Mouse (Mus musculus): ENCODE measurements at regions not wholly inside any gene's neighbourhood (a gene's known extent, or its start where the extent isn't known, plus 50 kb on each side); places are given as distances from the start of the nearest gene placed in this dataset.

DNA sequence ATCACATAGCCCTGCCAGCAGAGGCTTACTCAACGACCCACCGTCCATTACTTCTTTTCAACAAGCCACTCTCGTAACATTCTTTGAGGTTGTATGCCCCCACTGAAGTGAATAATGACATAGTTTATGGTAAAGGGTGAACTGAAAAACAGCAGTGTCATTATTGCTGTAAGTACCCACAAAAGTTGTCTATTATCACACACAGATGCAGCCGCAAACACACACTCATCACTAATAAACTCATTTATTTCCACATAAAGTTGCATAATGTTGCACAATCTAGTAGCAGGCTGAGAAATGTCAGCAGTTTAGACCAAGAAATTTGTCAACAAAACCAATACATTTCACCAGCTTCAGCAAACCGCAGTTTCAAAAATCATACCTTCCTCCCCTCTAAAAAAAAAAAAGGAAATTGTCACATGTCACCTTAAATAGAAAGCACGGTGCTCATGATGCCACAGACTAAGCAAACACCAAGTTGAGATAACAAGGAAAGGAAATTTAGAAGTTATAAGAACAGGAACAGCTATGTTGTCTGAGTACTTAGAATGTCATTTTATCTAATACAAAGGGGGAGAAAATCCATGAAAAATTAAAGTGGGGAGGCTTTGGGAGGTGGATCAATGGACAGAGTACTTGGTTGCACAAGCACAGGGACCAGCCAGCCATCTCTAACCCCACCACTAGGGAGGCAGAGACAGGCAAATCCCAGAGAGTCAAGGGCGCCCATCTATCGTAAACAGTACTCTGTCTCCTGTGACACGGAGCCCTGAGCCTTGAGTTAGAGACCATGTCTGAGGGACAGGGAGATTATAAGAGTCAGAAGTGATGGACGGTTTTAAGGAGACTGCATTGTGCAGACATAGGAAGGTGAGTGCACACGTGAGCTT is 195.9 kb downstream of the Hlx start:
- no peak for DNase-seq (ENCODE audit: low read depth, low spot score)

DNA sequence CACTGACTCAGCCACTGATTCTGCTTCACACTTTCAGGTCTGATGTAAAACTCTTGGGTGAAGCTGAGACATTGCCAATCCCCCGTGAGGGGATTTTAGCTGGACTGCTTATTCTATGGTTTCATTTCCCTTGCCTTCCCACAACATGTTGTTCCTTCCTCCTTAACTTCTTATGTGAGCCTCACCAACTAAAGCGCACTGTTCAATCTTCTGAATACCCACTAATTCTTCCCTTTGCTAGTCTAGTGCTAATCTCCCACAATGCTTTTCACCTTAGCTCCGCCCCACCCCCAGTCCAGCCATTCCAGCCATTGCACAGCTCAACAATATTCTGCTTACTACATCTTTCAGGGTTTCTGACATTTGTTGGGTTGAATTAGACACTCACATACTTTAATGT is 196.7 kb downstream of the Hlx start:
- DNase-seq (ENCODE audit: low read depth, low spot score), result no peak

DNA sequence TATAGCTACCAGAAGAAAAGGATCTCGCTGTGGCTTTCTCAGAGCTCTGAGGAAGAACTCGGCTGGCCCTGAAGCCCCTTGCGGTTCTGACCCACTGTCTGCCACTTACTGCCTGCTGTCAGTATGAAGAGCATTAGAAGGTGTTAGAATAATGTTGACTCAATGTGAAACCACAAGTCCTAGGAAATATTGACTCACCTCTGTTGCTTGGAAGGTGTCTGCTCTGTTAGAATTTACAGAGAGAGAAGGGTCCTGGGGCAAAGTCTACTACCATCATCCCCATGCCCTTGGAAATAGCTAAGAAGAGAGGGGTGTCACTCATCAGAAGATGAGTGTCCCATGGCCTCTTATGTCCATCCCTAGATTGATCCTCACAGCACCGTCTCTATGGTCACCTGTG is 197.9 kb downstream of the Hlx start:
- no peak for DNase-seq (ENCODE audit: low read depth, low spot score)

DNA sequence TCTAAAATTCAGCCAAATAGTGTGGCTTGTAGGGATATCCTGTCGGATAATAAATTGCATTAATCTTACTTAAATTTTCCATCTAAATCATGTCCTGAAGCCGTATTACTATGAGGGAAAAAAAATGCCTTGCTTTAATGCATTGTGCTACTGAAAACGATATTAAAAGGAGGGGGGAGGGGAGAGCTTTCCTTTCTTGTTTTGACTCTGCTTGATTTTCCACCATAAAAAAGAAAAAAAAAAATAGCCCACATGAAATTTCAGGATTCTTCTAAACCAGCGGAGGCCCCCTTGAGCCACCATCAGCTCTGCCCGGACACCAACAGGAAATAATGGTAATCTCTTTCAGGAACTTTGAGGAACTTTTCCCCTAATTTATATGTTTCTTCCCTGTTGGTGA is 198.5 kb downstream of the Hlx start:
- no peak for DNase-seq (ENCODE audit: low read depth, low spot score)

DNA sequence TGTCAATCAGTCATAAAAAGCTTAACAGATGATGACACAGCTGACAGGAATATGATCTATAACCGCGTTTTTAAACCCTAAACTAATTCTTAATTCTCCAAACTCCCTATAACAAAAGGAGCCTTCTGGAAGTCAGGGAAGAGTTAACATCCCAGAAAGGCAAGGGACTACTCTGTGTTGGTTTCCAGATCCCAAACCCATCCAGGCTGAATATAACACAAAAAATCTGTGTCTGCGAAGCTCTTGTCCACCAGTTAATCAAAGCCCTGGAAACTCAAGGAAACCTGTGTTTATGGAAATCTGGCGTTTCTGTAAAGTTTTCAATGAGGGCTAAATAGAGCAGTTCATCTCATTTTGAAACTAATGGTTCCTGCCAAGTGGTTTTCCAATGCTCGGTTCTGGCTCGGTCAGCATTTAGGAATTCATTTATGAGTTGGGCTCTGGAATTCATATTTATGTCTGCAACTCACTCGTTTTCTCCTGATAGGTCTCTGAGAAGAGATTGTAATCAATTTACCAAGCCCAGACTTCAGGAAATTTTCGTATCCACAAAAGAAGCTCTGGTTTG is 199.8 kb downstream of the Hlx start:
- DNase-seq (ENCODE audit: low read depth, low spot score), result no peak

DNA sequence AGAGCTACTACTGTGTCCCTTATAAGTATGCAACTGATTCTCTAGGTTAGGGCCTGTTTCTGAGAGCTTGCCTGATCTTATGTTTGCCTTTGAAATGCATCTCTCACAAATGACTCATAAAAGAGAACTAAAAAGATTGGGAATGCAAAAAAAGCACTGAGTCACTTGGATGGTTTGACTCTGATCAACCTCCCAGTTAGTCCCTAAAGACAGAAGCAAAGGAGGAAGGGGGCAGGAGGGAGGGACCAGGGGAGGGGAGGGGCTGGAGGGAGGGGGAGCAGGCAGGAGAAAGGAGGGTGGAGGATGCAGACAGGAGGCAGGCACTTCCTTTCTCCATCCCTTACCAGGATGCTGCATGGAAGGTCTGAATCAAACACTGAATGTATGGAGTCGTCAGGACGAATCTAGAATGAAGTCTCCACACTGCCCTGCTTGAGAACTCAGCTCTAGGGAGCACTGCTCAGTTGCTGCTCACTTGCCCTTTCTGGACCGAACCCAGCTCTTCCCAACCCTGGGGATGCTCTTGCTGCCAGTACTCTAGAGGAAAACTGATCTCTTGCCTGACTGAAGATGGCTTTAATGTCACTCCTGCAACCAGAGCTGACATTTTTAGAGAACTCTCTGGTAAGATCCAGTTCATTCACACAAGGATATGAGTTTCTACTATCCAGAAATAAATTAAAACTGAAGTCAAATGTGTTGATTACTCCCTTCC is 201.7 kb downstream of the Hlx start:
- no peak for DNase-seq (ENCODE audit: low read depth, low spot score)

DNA sequence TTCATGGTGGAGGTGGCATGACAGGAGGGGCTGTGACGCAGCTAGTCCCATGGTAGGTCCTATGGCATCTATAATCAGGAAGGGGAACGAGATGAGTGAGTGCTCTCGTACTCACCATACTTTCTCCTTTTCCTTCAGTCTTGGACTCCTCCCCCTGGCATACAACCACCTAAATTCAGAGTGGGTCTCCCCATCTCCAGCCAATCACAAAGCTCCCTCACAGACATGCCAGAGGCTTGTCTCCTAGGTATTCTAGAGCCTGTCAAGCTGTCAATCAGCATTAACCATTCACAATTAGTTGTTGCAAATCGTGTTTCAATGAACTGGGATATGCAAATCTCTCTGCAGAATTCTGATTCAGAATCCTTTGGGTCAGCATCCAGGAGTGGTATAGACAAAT is 206.7 kb downstream of the Hlx start:
- DNase-seq (ENCODE audit: low read depth, low spot score), result no peak

DNA sequence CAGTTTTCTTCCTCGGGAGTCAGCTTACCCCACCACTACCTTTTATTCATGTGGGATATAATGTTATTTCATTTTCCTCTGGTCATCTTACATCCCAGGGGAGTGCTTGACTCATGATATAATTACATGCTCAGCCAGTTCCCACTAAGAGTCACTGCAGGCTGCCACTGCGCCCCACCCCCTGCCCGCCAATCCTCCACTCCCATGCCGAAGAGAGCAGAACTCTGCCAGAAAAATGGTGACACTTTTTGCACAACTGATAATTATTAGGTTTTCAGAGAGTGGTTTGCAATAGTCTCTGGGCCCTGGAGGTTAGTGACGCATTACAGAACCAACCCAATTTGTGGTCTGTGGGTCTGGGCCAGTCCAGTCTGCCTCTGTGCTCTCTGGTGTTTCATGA is 212.9 kb downstream of the Hlx start:
- DNase-seq (ENCODE audit: low read depth, low spot score), result no peak

DNA sequence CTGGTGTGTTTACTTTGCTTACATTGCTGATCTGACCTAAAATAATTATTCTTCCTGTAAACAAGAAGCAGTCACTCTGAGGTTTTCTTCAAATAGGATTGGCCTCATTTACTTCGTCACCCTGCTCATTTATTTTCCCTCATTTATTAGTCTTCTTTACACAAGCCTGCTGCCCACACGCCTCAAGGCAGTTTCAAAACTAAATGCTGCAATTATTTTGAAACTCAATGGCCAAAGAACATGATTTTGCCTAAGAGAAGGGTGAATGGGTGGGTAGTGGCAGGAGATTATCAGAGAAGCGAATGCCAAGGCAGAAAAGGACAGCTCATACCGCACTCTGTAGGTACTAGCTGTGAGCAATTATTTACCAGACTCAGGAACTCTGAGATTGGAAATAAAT is 227.8 kb downstream of the Hlx start:
- DNase-seq (ENCODE audit: low read depth, low spot score), result no peak

DNA sequence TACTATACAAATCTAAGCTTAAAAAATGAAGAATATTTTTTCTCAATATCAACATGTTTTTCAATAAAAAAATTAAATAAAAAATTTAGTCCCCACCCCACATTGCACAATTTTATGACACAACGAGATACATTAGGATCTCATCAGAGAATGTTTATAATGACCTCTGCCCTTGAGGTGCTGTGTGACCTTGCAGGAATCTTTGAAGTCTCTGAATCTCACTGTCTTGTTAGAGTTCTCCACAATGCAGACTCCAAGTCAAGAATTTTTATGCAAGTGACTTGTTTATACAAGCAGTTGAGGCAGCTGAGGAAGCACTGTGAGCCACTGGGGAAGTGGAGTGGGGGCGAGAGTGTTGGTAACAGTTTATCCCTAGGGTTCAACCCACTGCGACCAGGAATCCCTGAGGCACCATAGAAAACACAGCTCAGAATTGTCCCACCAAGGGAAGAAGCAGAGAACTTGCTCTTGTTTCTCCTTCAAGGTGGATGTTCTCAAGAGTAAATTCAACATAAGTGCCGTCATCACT is 228.5 kb downstream of the Hlx start:
- no peak for DNase-seq (ENCODE audit: low read depth, low spot score)

DNA sequence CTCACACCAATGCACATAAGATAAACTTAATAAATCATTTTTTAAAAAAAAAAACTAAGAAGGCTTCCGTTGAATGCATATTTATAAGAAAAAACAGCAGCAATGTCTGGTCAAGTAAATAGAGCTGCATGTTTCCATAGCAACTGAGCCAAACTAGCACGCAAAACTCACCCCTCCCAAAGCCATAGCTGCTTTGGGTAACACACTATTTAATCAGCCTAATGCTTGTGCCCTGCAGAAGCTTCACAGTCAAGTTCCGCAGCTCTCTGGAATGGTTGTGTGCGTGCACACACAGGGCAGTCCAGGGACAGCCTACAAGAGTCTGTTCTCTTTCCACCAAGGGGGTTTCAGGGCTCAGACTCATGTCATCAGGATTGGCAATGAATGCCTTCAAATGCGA is 231.7 kb downstream of the Hlx start:
- DNase-seq (ENCODE audit: low read depth, low spot score), result no peak

DNA sequence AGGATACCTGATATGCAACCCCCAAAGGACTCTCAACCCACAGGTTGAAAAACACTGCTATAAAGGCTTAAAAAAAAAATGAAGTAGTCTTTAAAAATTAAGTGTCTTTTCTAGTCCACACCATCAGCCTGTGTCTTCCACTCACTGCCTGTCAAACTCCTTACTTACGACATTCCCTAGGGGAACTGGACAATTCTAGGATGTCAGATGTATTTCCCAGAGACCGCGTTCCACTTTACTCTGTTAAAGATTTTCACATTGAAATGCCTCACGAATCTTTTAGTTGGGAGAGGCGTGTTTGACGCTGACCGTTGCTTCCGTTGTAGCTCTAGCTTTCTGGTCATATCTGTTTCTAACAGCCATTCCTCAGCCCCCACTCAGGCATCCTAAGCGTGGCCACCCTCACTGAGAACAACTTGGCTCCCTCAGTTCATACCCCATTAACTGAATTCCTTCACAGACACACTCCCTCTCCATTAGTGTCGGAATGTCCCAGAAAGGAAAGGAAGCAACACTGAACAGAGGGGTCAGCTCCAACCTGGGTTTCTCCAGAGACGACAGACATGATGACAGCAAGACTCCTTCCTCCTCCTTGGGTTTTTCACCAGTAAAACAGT is 233.4 kb downstream of the Hlx start:
- no peak for DNase-seq (ENCODE audit: low read depth, low spot score)

DNA sequence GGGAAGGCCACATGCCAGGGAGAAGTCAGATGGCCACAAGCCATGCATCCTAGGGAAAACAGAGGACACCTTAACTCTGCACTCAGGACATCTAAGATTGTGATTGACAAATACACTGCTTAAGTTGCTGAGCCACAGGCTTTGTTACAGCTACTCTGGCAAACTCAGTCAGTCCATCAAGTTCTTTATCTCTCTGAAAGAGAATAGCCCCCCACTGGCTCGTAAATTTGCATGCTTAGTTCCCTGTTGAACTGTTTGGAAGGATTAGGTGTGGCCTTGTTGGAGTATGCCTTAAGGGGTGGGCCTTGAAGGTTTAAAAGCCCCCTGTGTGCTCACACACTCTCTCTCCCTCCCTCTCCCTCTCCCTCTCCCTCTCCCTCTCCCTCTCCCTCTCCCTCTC is 235.4 kb downstream of the Hlx start:
- DNase-seq (ENCODE audit: low read depth, low spot score), result no peak

DNA sequence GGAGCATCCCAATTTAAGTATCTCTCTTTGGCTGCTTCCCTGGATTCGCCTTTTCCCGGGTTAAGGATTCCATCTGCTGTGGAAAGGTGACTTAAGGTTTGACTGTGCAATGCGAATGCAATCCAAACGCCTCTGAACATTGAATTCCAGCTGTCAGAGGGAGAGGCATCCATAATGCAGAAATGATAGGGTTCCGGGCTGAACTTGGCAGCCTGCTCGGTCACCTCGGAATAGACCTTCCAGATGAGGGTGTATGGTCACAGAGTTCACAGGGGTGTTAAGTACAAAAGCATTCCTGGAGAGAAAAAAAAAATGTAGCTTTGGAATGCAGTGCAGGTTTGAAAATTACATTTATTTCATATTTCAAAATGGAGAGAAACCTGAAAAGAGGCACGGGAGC is 238.6 kb downstream of the Hlx start:
- no peak for DNase-seq (ENCODE audit: low read depth, low spot score)

DNA sequence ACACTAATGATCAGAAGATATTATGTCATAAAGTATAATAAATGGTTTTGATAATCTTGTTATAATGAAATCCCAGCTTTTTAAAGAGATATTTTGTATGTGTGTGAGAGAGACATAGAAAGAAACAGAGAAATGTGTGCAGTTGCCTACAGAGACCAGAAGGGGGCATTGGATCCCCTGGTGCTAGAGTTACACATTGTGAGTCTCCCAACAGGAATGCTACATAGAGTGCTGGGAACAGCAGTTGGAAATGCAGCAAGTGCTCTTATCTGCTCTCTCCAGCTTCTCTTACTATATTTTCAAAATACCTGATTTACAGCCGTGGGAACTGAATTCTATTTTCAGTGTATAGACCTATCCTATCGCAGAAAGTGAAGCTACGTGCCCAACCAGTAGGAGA is 240.3 kb downstream of the Hlx start:
- DNase-seq (ENCODE audit: low read depth, low spot score), result no peak

DNA sequence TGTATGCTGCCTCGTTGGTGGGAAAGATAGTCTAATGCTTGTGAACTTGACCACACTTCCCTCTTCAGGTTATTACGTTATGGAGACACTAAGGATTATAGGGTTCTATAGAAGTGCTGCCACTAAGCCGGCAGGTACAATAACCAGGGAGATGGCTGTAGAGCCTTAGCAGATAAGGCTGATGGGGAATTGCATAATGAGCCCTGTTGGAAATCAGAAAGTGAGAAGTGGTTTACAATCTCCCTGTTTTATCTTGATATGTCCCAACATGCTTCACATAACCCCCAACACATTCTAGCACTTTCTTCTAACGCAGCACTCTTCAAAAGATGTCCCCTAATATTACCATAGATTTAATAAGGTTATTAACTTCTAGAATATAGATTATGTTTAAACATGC is 241.2 kb downstream of the Hlx start:
- no peak for DNase-seq (ENCODE audit: low read depth, low spot score)

DNA sequence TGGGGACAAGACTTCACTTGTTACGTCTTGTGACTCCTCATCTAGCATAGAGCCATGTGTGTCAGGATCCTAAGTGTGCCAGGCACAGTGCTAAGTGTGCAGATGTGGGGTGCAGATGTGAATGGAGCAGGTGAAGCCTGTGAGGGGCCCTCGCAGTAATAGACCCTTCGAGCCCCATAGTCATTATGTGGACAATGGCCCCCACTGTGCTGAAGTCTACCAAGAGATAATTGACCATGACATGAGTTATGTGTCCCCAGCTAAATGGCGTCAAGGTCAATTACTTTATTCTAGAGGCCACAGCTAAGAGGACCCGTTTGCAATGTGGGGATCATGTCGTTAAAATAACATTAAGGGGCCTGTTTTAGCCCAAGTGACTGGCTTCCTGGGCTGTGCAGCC is 245.0 kb downstream of the Hlx start:
- DNase-seq (ENCODE audit: low read depth, low spot score), result no peak

DNA sequence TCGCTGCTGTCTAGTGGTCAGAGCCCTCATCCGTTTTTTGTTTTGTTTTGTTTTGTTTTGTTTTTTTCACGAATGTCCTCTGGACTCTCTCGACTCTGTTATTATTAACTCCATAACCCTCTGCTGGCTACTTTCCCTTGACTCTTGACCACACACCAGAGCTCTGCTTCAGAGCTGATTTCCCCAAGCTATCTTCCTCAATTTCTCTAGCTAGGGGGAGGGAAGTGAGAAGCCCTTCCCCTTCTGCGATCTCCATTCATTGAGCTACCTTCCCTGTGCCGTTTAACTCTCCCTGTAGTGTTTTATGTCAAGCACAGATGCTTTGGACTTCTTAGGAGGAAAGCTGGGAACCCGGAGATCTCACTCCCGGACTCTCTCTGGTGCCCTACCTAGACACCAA is 247.6 kb downstream of the Hlx start:
- no peak for DNase-seq (ENCODE audit: low read depth, low spot score)

DNA sequence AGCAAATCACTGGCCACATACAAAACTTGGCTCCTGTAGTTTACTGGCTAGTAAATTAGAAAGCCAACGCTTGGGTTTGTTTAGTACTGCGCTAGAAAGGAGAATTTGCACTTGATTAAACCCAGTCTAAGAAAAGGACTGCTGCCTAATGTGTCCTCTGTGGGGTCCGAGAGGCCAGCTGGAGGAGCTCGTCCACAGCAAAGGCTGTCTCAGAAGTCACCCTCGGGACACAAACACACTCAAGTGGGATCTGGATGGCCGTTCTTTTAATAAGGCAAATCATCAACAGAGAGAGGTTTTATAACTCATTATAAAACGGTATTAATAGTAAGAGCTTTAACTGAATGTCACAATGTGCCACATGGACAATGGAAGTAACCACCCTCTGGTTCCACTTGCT is 249.0 kb downstream of the Hlx start:
- no peak for DNase-seq (ENCODE audit: low read depth, low spot score)

DNA sequence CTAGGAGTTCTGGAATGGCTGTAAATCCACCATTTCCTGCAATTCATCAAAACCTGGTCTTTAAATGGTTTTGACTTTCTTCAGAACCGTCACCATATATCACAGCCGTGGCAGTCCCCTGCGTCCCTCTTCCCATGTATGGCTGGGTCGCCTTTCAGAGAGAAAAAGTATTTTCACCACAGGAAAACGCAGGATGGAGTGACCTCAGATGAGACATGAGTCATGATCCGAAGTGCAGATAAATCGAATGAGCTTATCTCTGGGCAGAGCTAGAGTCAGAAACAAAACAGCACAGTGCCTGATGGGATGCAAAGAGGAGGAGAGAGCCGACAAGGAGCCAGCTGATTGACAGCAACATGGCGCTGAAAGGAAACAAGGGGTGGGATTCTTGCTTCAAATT is 250.4 kb downstream of the Hlx start:
- DNase-seq (ENCODE audit: low read depth, low spot score), result no peak

DNA sequence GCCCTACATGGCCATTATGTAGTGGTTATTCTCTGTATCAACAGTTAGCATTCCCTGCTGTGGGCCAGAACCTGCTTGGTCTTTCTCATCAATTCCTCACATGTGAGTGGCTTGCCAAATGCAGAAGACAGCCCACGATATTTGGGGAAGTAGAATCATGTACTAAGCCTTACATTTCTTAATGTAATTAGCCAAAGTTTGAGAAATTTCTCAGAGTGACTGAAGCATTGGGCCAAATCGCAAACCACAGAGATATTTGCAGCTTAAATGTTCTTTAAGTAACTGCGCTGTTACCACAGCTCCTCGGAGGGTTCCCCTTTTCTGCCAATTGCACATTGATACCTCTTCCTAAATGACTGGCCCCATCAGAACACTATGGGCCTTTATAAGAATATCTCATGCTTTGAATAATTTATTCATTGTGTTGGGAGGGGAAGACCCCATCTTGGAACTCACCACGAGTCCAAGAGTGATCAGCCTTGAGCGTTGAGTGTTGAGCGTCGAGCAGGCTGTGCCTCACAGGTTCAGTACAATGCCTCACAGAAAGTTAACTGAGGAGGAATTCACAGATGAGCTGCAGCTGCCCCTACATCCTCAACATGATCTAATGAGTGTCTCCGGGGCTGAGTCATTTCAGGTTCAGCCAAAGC is 251.7 kb downstream of the Hlx start:
- DNase-seq (ENCODE audit: low read depth, low spot score), result no peak

DNA sequence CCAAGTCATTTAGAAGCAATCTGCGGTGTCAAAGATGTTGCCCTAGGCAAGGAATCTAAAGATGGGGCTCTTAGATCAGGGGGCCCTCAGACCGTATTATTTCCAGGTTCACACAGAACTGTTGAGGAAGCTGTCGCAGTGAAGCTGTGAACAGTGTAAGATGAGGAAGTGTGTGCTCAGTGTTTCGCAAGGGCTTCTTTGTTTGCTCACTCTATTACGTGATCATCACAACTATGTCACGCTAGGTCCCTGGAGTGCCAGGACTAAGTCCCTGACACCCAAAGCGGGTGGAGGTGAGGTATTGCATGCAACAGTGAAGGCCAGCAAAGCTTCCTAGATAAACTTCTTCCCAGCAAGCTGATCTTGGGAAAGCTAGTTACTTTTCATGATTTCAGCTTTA is 254.4 kb downstream of the Hlx start:
- DNase-seq (ENCODE audit: low read depth, low spot score), result no peak

Data from CD4-positive, CD25-positive, alpha-beta regulatory T cell, adult 2 months (primary cell).